Mouse (Mus musculus) heart, postnatal 0 days (tissue): ENCODE data around the gene Frmpd4. TPM values are rescaled to one million over a fixed set of nuclear protein-coding genes. Genes with fewer than 3 reads are reported as not detected.

Experiments used
- ATAC-seq: fragments of 200-750 bp; cut with Nextera tagmentation; 2 replicates; pipeline ENCODE4 v1.8.0; 2017; ENCODE audit warnings: low read depth, moderate number of reproducible peaks, moderate library complexity; ENCODE audit not compliant: insufficient read depth
- DNase-seq: peaks from one replicate; pipeline ENCODE4 v3.0.0-alpha.2; 2016; ENCODE audit warnings: low spot score
- H3K27ac ChIP-seq: fragments of 300-500 bp; sonication (generic); 2 replicates; pipeline ENCODE4 v1.5.1; 2014; ENCODE audit warnings: low read depth, mild to moderate bottlenecking
- H3K27me3 ChIP-seq: fragments of 300-500 bp; sonication (generic); 2 replicates; pipeline ENCODE4 v1.6.1; 2014; ENCODE audit warnings: low read length, mixed read lengths; ENCODE audit not compliant: control insufficient read depth, insufficient read depth
- H3K36me3 ChIP-seq: fragments of 300-500 bp; sonication (generic); replicated peaks from 2 replicates; pipeline ENCODE4 v1.6.1; 2014; ENCODE audit warnings: low read length, mixed read lengths; ENCODE audit not compliant: control insufficient read depth, insufficient read depth
- H3K4me1 ChIP-seq: fragments of 300-500 bp; sonication (generic); 2 replicates; pipeline ENCODE4 v1.6.1; 2014; ENCODE audit warnings: antibody characterized with exemption; ENCODE audit not compliant: control insufficient read depth, insufficient read depth
- H3K4me2 ChIP-seq: fragments of 300-500 bp; sonication (generic); 2 replicates; pipeline ENCODE4 v1.6.1; 2014; ENCODE audit warnings: low read depth, mild to moderate bottlenecking, low read length, moderate library complexity
- H3K4me3 ChIP-seq: fragments of 300-500 bp; sonication (generic); 2 replicates; pipeline ENCODE4 v1.5.1; 2014; ENCODE audit warnings: low read depth, low read length
- H3K9ac ChIP-seq: fragments of 300-500 bp; sonication (generic); replicated peaks from 2 replicates; pipeline ENCODE4 v1.6.1; 2014; ENCODE audit warnings: low read depth, low read length, mixed read lengths
- H3K9me3 ChIP-seq: fragments of 300-500 bp; sonication (generic); replicated peaks from 2 replicates; pipeline ENCODE4 v1.6.1; 2016; ENCODE audit warnings: low read length; ENCODE audit not compliant: control insufficient read depth
- CTCF ChIP-seq: IDR thresholded peaks from 2 replicates; pipeline ENCODE4 v1.5.1; 2016; ENCODE audit warnings: antibody characterized with exemption, control low read depth, low read depth
- EP300 ChIP-seq: IDR thresholded peaks from 2 replicates; pipeline ENCODE4 v1.6.1; 2016; ENCODE audit warnings: antibody characterized with exemption, low read depth
- WGBS: fragments of 180-500 bp; shearing (Covaris S2); extraction: QIAGEN DNeasy Blood & Tissue Kit; methylation state at CpG from one replicate; pipeline ENCODE4 v1.1.7; 2014; 5-methylcytosine and 5-hydroxymethylcytosine counted together
- polyA plus RNA-seq: library from polyadenylated mRNA; unstranded; fragments of >200 nt; fragmentation: Nextera tagmentation; extraction: Ambion mirVana; gene quantifications from 2 replicates; pipeline ENCODE4 v1.2.1, GENCODE M21; 2015
- total RNA-seq: library from RNA; depleted of rRNA; stranded (reverse); fragments of >200 nt; gene quantifications from 2 replicates; pipeline ENCODE4 v1.2.3, GENCODE M21; 2014; ENCODE audit warnings: low replicate concordance; rRNA removed

Frmpd4 gene
- total and polyA plus RNA-seq, 2 experiments from 2014 or later = not detected

GRCm38 (mm10) chrX:167491589-167492207, 1085.3 kb downstream of the Frmpd4 start:
- 21% methylated on average over 1 of the region's 1 CpGs for WGBS
- DNase-seq = no peak
- Histone ChIP-seq H3K9ac (no peak overlapping the region), H3K27me3 (no peaks in the 10 kb centered on the region), H3K4me1 (no peaks in the 10 kb centered on the region), H3K9me3 (no peaks in the 10 kb centered on the region), H3K36me3 (no peaks in the 10 kb centered on the region), H3K4me3 (no peak overlapping the region), H3K4me2 (no peak overlapping the region), H3K27ac (no peak overlapping the region)
- ATAC-seq = no peak
- TF ChIP-seq CTCF (no peak), EP300 (no peak)

GRCm38 (mm10) chrX:167483409-167484177, 1093.4 kb downstream of the Frmpd4 start:
- no peak overlapping the region for H3K27ac ChIP-seq
- WGBS = 73% methylated on average over 4 of the region's 4 CpGs
- TF ChIP-seq EP300 (no peak), CTCF (no peak)
- no peaks in the 10 kb centered on the region for H3K9me3 ChIP-seq
- no peak overlapping the region for H3K4me2 ChIP-seq
- no peaks in the 10 kb centered on the region for H3K27me3 ChIP-seq
- H3K4me1 ChIP-seq = no peaks in the 10 kb centered on the region
- DNase-seq (no peak), ATAC-seq (no peak)
- H3K4me3 ChIP-seq = no peak overlapping the region
- no peak overlapping the region for H3K9ac ChIP-seq
- no peaks in the 10 kb centered on the region for H3K36me3 ChIP-seq

DNA sequence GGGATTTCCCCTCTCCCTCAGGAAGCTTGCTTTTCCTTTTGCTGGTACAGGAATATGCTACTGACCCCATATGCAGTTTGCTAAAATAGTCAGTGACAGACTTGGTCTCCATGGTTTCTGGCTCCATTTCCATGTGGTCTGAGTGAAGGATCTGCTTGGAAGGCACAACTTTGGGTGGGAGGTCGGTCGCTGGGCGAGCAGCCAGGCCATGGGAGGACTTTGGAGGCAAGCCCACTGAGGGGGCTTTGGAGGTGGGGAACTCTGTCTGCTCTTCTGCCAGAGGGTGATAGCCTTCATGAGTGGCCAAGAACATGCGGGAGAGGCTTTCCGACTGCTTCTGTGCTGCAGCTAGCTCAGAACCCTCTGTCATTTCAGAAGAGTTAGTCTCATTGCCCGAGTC, 1099.4 kb downstream of the Frmpd4 start:
- DNase-seq (no peak), ATAC-seq (no peak)
- H3K27ac ChIP-seq = no peak overlapping the region
- 67% methylated on average over 6 of the region's 6 CpGs for WGBS
- no peaks in the 10 kb centered on the region for H3K36me3 ChIP-seq
- no peaks in the 10 kb centered on the region for H3K9me3 ChIP-seq
- TF ChIP-seq CTCF = no peak
- no peak for TF ChIP-seq EP300
- no peaks in the 10 kb centered on the region for H3K27me3 ChIP-seq
- no peak overlapping the region for H3K4me2 ChIP-seq
- no peaks in the 10 kb centered on the region for H3K4me1 ChIP-seq
- H3K4me3 ChIP-seq = no peak overlapping the region
- H3K9ac ChIP-seq = no peak overlapping the region

DNA sequence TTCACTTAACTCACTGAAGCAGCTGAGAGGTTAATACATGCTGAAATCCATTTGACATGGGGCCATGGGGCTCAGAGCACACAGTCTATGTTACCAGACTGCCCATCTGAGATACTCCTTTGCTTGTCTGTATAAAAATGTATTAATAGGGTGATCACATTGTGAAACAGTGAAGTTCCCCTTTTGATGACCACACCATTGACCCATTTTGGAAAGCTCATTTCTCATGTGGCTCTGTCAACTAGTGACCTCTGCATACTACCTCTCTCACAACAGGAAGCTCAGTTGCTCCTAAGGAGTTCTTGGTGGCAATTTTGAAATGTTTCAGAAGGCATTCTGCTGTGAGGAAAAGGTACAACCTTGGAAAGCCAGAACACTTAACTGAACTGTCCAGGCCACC, 1142.1 kb downstream of the Frmpd4 start:
- no peak overlapping the region for H3K9ac ChIP-seq
- no peaks in the 10 kb centered on the region for H3K4me1 ChIP-seq
- no peak for DNase-seq
- H3K27ac ChIP-seq = no peak overlapping the region
- TF ChIP-seq CTCF (no peak), EP300 (no peak)
- no peak overlapping the region for H3K4me3 ChIP-seq
- ATAC-seq = no peak
- H3K9me3 ChIP-seq = no peaks in the 10 kb centered on the region
- H3K4me2 ChIP-seq = no peak overlapping the region
- H3K36me3 ChIP-seq = no peaks in the 10 kb centered on the region
- H3K27me3 ChIP-seq = no peaks in the 10 kb centered on the region

DNA sequence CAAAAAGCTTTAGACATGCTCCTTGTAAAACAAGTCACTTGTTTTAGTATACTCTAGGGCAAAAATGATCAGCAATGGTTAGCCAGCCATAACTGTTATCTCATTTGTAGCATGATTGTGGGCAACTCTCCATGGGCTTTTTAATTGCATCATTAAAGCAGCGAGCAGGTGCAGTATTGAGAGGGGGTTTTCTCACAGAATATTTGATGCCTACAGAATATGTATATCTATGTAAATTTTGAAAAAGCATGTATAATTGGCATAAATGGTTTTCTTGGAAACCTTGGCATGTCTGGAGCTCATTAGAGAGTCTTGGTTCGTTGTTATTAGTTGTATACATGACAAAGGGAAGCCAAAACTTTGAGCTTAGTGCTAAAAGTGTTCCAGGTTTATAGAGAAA, 1143.1 kb downstream of the Frmpd4 start:
- Histone ChIP-seq H3K27ac (no peak overlapping the region), H3K4me3 (no peak overlapping the region), H3K9ac (no peak overlapping the region), H3K9me3 (no peaks in the 10 kb centered on the region), H3K36me3 (no peaks in the 10 kb centered on the region), H3K27me3 (no peaks in the 10 kb centered on the region), H3K4me1 (no peaks in the 10 kb centered on the region), H3K4me2 (no peak overlapping the region)
- ATAC-seq (no peak), DNase-seq (no peak)
- 62% methylated on average over 2 of the region's 2 CpGs for WGBS
- TF ChIP-seq CTCF (no peak), EP300 (no peak)

Other genes starting within 250 kb of the Frmpd4 start
- 48.5 and 53.4 TPM in 2 replicates for gene Msl3, start 96.7 kb upstream of the Frmpd4 start, total RNA-seq
- 31.7 and 35.5 TPM in 2 replicates for gene Msl3, start 96.7 kb upstream of the Frmpd4 start, polyA plus RNA-seq
- 5.8 and 7.4 TPM in 2 replicates for gene Arhgap6, start 217.9 kb upstream of the Frmpd4 start, total RNA-seq
- gene Arhgap6, start 217.9 kb upstream of the Frmpd4 start, polyA plus RNA-seq = 3.6 and 3.9 TPM in 2 replicates